Mouse (Mus musculus) CD8-positive naive resting alpha-beta T cell, adult 2 months (primary cell): ENCODE results near the gene Cpne7.
"Not testable (repeated sequence)": the region's sequence is repeated elsewhere in the genome, so short reads cannot be mapped to it uniquely, and the experiment has no call there.

ENCODE experiments used
- DNase-seq, 2 experiments: peaks; one replicate each; pipeline ENCODE4 v3.0.0; 2022; ENCODE audit warnings: low read depth in 2 of 2, low spot score in 2 of 2

Gene Cpne7

GRCm38 (mm10) chr8:123117127-123117731 lies at the start of gene Cpne7:
Cpne7 (plus strand) TSS chr8:123117374.
- DNase-seq: no peak

DNA sequence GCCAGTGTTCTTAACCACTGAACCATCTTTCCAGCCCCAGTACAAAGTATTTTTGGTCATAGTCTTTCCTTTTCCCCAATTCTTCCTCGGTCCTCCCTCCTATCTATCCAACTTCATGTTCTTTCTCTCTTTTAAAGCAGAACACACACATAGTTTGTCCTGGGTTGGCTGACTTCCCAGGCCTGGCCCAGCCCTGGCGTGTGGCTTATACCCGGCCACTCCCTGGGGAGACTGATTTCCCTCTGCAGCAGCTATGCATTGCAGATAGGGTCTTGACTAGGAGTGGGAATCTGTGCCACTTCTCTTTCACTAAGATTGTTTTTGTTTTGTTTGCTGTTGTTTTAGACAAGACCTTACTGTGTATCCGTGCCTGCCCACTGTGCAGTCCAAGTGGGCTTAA lies 46.0 kb upstream of the Cpne7 start:
- DNase-seq: no peak

- no peak for DNase-seq
Observed at GRCm38 (mm10) chr8:123077213-123077612, 40.0 kb upstream of the Cpne7 start.

GRCm38 (mm10) chr8:123082993-123083392 lies 34.2 kb upstream of the Cpne7 start:
- no peak for DNase-seq

- no peak for DNase-seq
Observed at GRCm38 (mm10) chr8:123083610-123084009, 33.6 kb upstream of the Cpne7 start.

DNA sequence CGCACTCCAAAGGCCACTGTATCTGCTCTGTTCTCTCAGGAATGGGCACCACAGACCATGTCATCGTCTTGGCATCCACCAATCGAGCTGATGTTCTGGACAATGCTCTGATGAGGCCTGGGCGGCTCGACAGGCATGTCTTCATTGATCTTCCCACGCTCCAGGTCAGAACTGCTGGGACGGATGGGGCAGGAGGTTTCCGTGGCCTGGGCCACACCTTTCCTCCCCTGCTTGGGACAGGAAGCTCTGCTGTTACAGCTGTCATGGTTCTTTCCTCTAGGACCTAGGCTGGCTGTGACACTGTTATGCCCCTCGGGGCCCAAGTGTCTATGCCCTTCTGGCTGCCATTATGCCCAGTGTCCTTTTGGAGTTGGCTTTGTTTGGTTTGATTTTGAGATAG lies 29.9 kb upstream of the Cpne7 start:
- no peak for DNase-seq

DNA sequence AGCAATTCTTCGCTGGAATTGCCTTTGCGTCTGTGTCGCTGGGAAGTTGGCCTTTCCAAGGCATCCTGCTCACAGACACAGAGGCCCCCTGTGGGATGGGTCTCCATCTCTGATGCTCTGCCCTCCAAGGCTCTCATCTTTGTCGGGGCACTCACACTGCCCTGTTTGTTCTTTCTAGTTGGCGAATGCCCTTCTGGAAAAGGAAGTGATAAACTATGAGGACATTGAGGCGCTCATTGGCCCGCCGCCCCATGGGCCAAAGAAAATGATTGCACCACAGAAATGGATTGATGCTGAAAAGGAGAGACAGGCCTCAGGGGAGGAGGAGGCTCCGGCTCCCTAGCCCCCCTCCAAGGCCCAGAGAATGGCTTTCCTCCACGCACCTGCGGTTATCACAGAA lies 20.0 kb upstream of the Cpne7 start:
- DNase-seq: no peak

DNA sequence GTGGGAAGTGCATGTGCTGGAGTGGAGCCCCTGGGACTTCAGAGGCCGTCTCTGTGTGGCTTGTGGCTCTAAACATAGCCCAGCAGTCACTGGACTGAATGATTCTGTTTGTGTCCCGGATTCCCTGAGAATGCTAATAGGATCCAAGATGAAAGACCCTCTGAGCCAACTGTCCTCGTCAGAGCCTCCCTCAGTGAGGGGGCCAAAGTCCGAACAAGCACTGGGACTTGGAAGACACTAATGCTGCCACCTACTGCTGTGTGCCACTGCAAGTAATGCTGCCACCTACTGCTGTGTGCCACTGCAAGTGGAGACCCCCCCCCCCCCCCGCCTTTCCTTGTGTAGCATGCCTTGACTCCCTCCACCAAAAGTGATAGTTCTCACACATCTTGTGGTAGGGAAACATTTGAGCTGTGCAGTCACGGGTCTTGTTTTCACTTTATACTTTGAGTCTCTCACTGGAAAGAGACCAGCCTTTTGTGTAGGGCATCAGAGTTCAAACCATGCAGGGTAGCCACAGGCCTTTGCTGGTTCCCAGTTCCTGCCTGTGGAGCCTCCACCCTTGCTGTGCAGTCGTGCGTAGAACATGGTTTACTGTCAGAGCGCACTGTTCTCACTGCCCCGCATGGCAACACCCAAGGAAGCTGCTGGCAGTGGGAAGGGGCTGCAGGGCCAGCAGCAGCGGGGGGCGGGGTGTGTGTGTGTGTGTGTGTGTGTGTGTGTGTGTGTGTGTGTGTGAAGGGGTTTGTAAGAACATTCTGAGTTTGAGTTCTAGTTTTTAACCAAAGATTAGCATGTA lies 19.2 kb upstream of the Cpne7 start:
- DNase-seq: no peak

DNA sequence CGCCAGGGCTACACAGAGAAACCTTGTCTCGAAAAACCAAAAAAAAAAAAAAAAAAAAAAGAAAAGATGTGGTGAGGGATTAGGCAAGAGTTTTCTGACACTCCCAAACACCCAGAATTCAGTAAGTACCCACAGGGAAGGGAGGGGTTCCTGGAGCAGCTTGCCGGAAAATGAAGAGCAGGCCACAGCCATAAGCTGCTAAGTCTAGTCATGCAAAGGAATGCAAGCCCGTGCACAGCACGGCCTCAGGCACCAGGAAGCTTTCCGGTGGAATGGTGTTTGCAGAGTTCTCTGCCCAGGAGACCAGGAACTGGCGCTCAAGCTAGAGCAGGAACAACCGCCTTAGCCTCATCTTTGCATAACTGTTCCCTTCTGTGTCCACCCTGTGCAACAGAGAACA lies 16.9 kb upstream of the Cpne7 start:
- no peak for DNase-seq

GRCm38 (mm10) chr8:123101244-123101643 lies 15.9 kb upstream of the Cpne7 start:
- no peak for DNase-seq

- peak; percentile 78 to 84 for DNase-seq
Observed at GRCm38 (mm10) chr8:123101735-123102685, 15.2 kb upstream of the Cpne7 start, which contains the start of gene Rpl13. Rpl13 (plus strand) TSS chr8:123102350.

DNA sequence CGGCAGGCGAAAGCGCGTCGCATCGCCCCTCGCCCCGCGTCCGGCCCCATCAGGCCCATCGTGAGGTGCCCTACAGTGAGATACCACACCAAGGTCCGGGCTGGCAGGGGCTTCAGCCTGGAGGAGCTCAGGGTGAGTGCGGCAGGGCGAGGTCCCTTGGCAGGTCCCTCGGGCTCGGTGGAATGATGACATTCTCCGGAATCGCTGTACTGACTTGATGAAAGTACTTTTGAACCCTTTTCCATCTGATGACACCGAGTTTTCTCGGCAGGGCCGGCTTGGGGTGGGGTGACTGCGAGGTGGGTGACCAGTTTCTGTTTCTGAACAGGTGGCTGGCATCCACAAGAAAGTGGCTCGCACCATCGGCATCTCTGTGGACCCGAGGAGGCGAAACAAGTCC lies 14.3 kb upstream of the Cpne7 start:
- not testable (repeated sequence) for DNase-seq

GRCm38 (mm10) chr8:123103285-123103684 lies 13.9 kb upstream of the Cpne7 start:
- DNase-seq: no peak

- DNase-seq: no peak
Observed at GRCm38 (mm10) chr8:123104046-123104767, 13.0 kb upstream of the Cpne7 start.

DNA sequence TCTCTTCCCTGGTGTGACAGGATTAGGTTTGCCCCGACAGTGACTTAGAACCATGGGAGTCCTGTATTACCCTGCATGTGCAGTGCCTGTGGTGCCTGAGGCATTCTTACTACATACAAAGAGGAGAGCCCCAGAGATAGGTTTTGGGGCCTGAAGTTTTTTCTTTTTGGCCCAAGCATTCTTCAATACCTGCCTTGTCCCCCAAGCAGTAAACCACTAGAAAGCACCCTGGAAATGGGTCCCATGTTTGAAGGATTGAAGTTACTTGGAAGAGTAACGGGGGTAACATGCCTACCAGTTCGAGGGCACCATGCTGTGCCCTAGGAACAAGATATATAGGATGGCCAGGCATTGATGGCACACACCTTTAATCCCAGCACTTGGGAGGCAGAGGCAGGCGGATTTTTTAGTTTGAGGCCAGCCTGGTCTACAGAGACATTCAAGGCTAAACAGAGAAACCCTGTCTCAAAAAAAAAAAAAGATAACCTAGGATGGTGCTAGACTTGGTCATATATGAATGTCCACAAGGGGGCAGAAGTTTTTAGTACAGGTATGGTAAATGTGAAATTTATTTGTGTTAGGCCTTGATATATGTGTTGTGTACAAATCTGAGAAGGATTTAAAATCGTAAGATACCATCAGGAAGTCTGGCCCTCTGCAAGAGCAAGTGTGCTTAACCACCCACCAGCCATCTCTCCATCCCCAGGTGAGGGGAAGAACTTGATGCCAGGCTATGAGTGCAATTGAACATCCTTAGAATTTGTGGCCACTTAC lies 11.4 kb upstream of the Cpne7 start:
- DNase-seq: peak in 1 of 2 experiments; percentile 51

DNA sequence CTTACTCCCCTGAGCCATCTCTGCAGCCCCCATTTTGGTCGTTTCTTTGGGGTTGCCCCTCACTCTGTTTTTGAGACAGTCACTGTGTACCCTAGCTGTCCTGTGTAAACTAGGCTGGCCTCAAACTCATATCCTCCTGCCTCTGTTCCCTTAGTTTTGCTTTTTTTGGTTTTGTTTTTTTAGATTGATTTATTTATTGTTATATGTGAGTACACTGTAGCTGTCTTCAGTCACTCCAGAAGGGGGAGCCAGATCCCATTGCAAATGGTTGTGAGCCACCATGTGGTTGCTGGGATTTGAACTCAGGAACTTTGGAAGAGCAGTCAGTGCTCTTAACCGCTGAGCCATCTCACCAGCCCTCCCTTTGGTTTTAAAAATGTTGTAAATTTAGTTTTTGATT lies 10.6 kb upstream of the Cpne7 start:
- DNase-seq: no peak

DNA sequence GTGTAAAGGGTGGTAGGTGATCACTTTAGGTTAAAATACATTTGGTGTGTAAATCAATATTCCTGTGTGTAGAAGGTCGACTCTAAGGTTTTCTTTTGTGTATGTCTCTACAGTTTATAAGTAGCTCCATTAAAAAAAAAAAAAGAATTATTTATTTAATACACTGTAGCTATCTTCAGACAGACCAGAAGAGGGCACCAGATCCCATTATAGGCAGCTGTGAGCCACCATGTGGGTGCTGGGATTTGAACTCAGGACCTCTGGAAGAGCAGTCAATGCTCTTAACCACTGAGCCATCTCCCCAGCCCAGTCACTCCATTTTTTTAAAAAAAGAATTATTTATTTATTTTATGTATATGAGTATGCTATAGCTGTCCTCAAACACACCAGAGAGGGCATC lies 9.2 kb upstream of the Cpne7 start:
- DNase-seq: no peak

DNA sequence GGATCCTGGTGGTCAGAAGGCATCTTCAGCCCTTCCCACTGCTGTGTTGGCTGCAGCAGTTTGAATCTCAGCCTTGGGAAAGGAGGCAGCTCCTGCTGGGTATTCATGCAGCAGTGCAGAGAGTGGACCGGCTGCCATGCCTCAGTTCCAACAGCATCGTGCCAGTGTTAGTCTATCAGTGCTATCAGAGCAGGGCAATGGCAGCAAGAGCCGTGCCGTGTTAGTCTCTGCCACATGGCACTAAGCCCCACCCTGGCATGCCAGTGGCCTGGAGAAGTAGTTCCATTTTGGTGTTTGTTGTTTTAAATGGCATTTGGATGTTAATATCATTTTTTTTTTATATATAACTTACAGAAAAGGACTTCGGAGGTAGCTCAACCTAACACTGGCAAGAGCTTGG lies 8.2 kb upstream of the Cpne7 start:
- DNase-seq: no peak

DNA sequence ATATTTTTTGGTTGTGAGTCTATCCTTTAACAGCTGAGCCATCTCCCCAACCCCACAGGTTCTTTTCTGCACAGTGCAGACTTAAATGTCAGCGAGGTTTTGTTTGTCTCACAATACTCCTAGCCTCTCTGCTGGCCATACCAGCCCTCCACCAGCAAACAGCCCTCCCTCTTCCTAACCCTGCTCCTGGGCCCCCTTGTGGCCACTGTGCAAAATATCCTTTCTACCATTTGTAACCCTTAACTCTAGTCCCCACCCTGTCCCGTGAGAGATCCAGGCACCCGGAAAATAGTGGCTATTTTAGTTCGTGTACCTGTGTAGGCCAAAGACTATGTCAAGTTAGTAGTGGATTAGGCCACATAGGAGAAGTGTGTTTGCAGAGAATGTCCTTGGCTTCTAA lies 6.5 kb upstream of the Cpne7 start:
- DNase-seq: peak; percentile 35 to 57

GRCm38 (mm10) chr8:123112892-123113291 lies 4.3 kb upstream of the Cpne7 start:
- DNase-seq: no peak
